Mouse (Mus musculus) heart, postnatal 0 days (tissue): Measurements from ENCODE around the gene Ubxn11.

Source experiments
- CTCF ChIP-seq: IDR thresholded peaks from 2 replicates; pipeline ENCODE4 v1.5.1; 2016; ENCODE audit warnings: antibody characterized with exemption, control low read depth, low read depth
- EP300 ChIP-seq: IDR thresholded peaks from 2 replicates; pipeline ENCODE4 v1.6.1; 2016; ENCODE audit warnings: antibody characterized with exemption, low read depth

GRCm38 (mm10) chr4:134067833-134068544 is 34.4 kb upstream of the Ubxn11 start:
- no peak for TF ChIP-seq CTCF
- no peak for TF ChIP-seq EP300
